Mouse (Mus musculus) lung, adult 2 months (tissue): ENCODE data around the gene Ttc9b.

Experiments
- CTCF ChIP-seq: fragments of 200-500 bp; IDR thresholded peaks from 2 replicates; pipeline ENCODE4 v1.5.1; 2011; ENCODE audit warnings: mild to moderate bottlenecking, low read length, control low read depth; ENCODE audit not compliant: insufficient read depth
- POLR2A ChIP-seq: fragments of 200-500 bp; IDR thresholded peaks from 2 replicates; pipeline ENCODE4 v1.6.1; 2011; ENCODE audit warnings: low read depth, mild to moderate bottlenecking, control low read depth, low read length, borderline replicate concordance; ENCODE audit errors: extremely low read depth

GRCm38 (mm10) chr7:27605499-27606285, 48.0 kb upstream of the Ttc9b start:
- TF ChIP-seq POLR2A (no peak), CTCF (no peak)
